Comparison of ENCODE assay signal across 8 mouse cellular contexts in genomic region chr1:51671287-51671686, GRCm38 (mm10).
A peak's percentile ranks its signal among the peaks of the same experiment; 100 is the strongest.
DNase-seq lines count a peak whose midpoint lies in the region; ATAC-seq and TF ChIP-seq lines count a peak whose summit lies in the region.

No protein-coding gene starts in this region.

- peak in 1 of 2 experiments; percentile 6 for DNase-seq in heart, adult 2 months
- DNase-seq in heart, postnatal 25 days (ENCODE audit: low spot score): no peak
- DNase-seq in Muller cell, postnatal 12 days (ENCODE audit: inconsistent ontology term): peak; percentile 19
- peak; percentile 36 to 41 for DNase-seq in kidney, postnatal 36 days
- DNase-seq in spleen, postnatal 14 days (ENCODE audit: low spot score in 2 of 2): no peak

- ATAC-seq in common myeloid progenitor, adult 5-6 weeks (replicated peaks; ENCODE audit: low read depth, poor library complexity, severe bottlenecking): peak; percentile 93
- ATAC-seq in megakaryocyte, adult 5-6 weeks (ENCODE audit: poor library complexity, severe bottlenecking): peak; percentile 63
- ATAC-seq in erythroid progenitor cell, adult 5-6 weeks (replicated peaks; ENCODE audit: low FRiP score, poor library complexity, severe bottlenecking): no peak

- TF ChIP-seq EP300 in heart, adult 2 months (IDR thresholded peaks at IDR 0.05; ENCODE audit: insufficient read depth, low read depth, low read length): 0 out of 2 replicates have a peak, but pooled peaks have one; percentile 19

- 29% methylated on average over 3 of the region's 3 CpGs for WGBS in heart, adult 2 months

- TF ChIP-seq POLR2A in heart, adult 2 months (IDR thresholded peaks at IDR 0.05; ENCODE audit: insufficient read depth, low read depth, low read length): no peak

- no peaks in the 10 kb centered on the region for H3K36me3 ChIP-seq in heart, adult 2 months (ENCODE audit: control insufficient read depth, insufficient read depth, low read length)

- H3K4me3 ChIP-seq in heart, adult 2 months: no peak overlapping the region

- no peaks in the 10 kb centered on the region for H3K27me3 ChIP-seq in heart, adult 2 months (ENCODE audit: control insufficient read depth, insufficient read depth, low read length)

- H3K9ac ChIP-seq in heart, adult 2 months (ENCODE audit: low read depth, low read length): no peak overlapping the region

- H3K27ac ChIP-seq in heart, adult 2 months: no peak overlapping the region

- intact Hi-C loops in heart, adult 2 months (cut with DNase I): no loop called here
- intact Hi-C loops in heart, postnatal 25 days (cut with DNase I): loop anchor here (2.0 kb wide), 1 partner anchor 276 kb away; no protein-coding TSS in a partner anchor

- H3K4me1 ChIP-seq in heart, adult 2 months (ENCODE audit: control insufficient read depth, insufficient read depth, low read length): peaks cover 3% of the 10 kb centered on the region; the same call in 1 of the 2 replicates

- H3K79me2 ChIP-seq in heart, adult 2 months (replicated peaks; ENCODE audit: control insufficient read depth, insufficient read depth, low read length): no peaks in the 10 kb centered on the region

- TF ChIP-seq CTCF in heart, adult 2 months (IDR thresholded peaks at IDR 0.05): peak; percentile 37

Comparison
In these comparisons a context has a peak if more than half of its experiments do, and no peak if none do; other contexts are left out.
1. DNase-seq: peak in Muller cell, postnatal 12 days (single experiment) and kidney, postnatal 36 days (2 of 2); none in heart, postnatal 25 days (single experiment) and spleen, postnatal 14 days (0 of 2).